Mouse (Mus musculus): ENCODE results near the gene Gm572. TPM values are rescaled to one million over a fixed set of nuclear protein-coding genes. Genes with fewer than 3 reads are reported as not detected.

Gene Gm572
- total and polyA plus RNA-seq, 2 experiments from 2014 or later = not detected

DNA sequence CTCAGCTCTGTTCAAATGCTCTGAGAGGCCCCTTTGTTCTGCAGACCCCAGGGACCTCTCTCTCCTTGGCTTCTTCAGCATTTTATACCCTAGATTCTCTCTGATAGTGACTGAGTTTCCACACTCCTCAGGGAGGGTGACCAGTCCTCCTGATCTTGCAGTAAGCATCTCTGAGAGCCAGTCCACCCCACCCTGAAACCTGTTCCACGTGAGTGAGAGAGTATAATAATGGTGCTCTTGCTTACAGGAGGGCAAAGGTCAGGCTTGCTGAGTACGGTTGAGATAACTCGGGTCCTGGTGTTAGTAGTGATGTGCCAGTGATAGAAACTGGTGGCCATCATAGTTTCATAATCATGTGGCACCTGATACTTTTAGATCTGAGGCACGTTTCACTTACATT lies 48.1 kb downstream of the Gm572 start:
- no peaks in the 10 kb centered on the region for H3K27me3 ChIP-seq (ENCODE audit: insufficient read depth, low read length)

DNA sequence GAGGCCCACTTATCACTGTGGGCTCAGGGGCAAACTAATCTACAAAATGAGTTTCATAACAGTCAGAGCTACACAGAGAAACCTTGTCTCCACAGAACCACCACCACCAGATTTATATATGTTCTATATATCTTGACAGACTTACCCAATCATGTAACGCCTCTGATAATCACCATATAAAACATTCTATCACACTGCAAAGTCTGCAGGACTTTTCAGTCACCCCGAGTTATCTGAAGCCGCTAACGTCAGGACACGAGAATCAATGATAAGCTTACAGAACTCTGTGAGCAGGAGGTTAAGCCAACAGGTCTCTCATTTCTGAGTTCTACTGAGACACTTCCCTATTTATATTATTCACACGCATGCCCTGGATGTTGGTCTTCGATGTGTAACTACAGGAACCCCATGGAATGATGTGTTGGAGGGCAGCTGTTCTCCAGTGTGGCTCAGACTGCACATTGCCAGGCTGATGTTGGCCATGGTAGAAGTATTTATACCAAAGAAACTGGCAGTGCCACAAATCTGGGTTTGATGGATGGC lies 50.4 kb downstream of the Gm572 start:
- DNase-seq (no peak), ATAC-seq (no peak)
- no peak overlapping the region for H3K4me2 ChIP-seq (ENCODE audit: low read depth)
- H3K27me3 ChIP-seq (ENCODE audit: insufficient read depth, low read length) = no peaks in the 10 kb centered on the region
- H3K36me3 ChIP-seq (ENCODE audit: insufficient read depth) = no peaks in the 10 kb centered on the region
- no peaks in the 10 kb centered on the region for H3K9me3 ChIP-seq (ENCODE audit: low read length)
- H3K4me3 ChIP-seq (ENCODE audit: low read depth, low read length) = no peak overlapping the region
- H3K4me1 ChIP-seq (ENCODE audit: insufficient read depth) = no peaks in the 10 kb centered on the region
- no peak for TF ChIP-seq CTCF (IDR thresholded peaks at IDR 0.05; ENCODE audit: low read depth)
- 91% methylated on average over 7 of the region's 7 CpGs for WGBS
- H3K9ac ChIP-seq = no peak overlapping the region
- no peak overlapping the region for H3K27ac ChIP-seq (ENCODE audit: low read depth, low read length)

More for the DNA sequence above, 48.1 kb downstream of the Gm572 start:
- TF ChIP-seq CTCF (IDR thresholded peaks at IDR 0.05; ENCODE audit: low read depth) = no peak
- Histone ChIP-seq H3K9ac (no peak overlapping the region), H3K4me2 (ENCODE audit: low read depth) (no peak overlapping the region), H3K4me1 (ENCODE audit: insufficient read depth) (0 out of 2 replicates have a peak, but pooled peaks cover 4% of the 10 kb centered on the region), H3K9me3 (ENCODE audit: low read length) (no peaks in the 10 kb centered on the region), H3K36me3 (ENCODE audit: insufficient read depth) (no peaks in the 10 kb centered on the region), H3K27ac (ENCODE audit: low read depth, low read length) (no peak overlapping the region), H3K4me3 (ENCODE audit: low read depth, low read length) (no peak overlapping the region)
- DNase-seq (no peak), ATAC-seq (no peak)
- 77% methylated on average over 4 of the region's 4 CpGs for WGBS

DNA sequence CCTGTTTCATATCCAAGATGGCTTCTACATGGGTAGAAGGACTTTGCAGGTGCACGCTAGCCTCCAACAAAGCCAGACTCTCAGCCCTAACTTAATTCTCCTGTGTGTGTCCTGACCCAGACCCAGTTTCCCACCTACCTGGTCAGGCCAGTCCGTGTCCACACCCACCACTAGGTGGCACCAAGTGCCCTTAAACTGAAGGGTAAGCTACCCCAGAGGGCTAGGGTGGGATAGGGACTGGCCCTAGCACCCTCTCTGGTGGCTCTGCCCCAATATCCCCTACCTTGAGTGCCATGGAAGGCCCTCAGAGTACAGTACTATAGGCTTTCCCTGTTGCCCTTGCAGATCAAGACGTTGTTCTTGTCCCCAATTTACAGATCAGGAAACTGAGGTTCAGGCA lies 61.6 kb downstream of the Gm572 start:
- DNase-seq = peak; percentile 32

DNA sequence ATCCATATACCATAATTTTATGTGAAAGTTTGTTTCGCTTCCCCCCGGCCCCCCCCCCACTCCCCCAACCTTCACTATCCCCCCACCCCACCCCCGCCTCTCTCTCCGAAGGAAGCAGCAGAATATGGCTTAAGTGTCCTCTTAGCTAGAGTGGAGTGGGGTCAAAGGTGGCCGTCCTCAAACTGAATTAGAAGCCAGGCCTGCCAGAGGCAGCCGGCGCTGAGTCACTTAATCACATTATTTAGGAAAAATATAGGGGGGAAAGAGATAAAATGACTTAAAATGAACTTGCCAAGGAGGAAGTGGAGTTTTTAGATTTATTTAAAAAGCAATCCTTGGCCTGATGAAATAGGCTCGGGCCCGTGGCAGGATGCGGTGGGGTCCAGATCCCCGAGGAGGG lies 65.7 kb downstream of the Gm572 start:
- no peak for ATAC-seq
- H3K9ac ChIP-seq = no peak overlapping the region
- WGBS = 49% methylated on average over 11 of the region's 11 CpGs
- no peak overlapping the region for H3K4me2 ChIP-seq (ENCODE audit: low read depth)
- DNase-seq = no peak
- no peaks in the 10 kb centered on the region for H3K27me3 ChIP-seq (ENCODE audit: insufficient read depth, low read length)
- H3K4me3 ChIP-seq (ENCODE audit: low read depth, low read length) = no peak overlapping the region
- 0 out of 2 replicates have a peak, but pooled peaks cover 2% of the 10 kb centered on the region for H3K4me1 ChIP-seq (ENCODE audit: insufficient read depth)
- no peak overlapping the region for H3K27ac ChIP-seq (ENCODE audit: low read depth, low read length)
- no peaks in the 10 kb centered on the region for H3K9me3 ChIP-seq (ENCODE audit: low read length)
- no peak for TF ChIP-seq CTCF (IDR thresholded peaks at IDR 0.05; ENCODE audit: low read depth)
- H3K36me3 ChIP-seq (ENCODE audit: insufficient read depth) = no peaks in the 10 kb centered on the region

More for the DNA sequence above, 61.6 kb downstream of the Gm572 start:
- Histone ChIP-seq H3K4me3 (ENCODE audit: low read depth, low read length) (no peak overlapping the region), H3K4me1 (ENCODE audit: insufficient read depth) (no peaks in the 10 kb centered on the region), H3K27ac (ENCODE audit: low read depth, low read length) (no peak overlapping the region), H3K36me3 (ENCODE audit: insufficient read depth) (no peaks in the 10 kb centered on the region), H3K9ac (no peak overlapping the region), H3K9me3 (ENCODE audit: low read length) (no peaks in the 10 kb centered on the region), H3K27me3 (ENCODE audit: insufficient read depth, low read length) (no peaks in the 10 kb centered on the region), H3K4me2 (ENCODE audit: low read depth) (no peak overlapping the region)
- WGBS = 50% methylated on average over 3 of the region's 3 CpGs
- no peak for ATAC-seq
- TF ChIP-seq CTCF (IDR thresholded peaks at IDR 0.05; ENCODE audit: low read depth) = peak; percentile 66

DNA sequence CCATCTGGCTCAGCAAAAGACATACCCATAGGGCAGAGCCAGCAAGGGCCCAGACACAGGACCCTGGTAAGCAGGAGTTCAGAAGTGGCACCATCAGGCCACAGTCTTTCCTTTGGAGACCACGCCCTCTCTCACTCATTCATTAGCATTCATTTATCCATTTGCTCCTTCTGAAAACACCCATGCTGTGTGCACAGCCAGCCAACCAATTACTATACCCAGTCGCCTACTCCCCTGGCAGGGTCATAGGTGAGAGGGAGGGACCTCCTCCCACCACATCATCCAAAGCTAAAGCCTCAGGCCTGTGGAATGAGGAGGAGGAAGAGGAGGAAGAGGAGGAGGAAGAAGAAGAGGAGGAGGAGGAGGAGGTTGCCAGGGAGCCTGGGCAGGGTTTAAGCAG lies 67.3 kb downstream of the Gm572 start:
- Histone ChIP-seq H3K9me3 (ENCODE audit: low read length) (no peaks in the 10 kb centered on the region), H3K4me3 (ENCODE audit: low read depth, low read length) (no peak overlapping the region), H3K4me1 (ENCODE audit: insufficient read depth) (0 out of 2 replicates have a peak, but pooled peaks cover 2% of the 10 kb centered on the region), H3K4me2 (ENCODE audit: low read depth) (no peak overlapping the region), H3K9ac (no peak overlapping the region), H3K27ac (ENCODE audit: low read depth, low read length) (no peak overlapping the region), H3K27me3 (ENCODE audit: insufficient read depth, low read length) (no peaks in the 10 kb centered on the region), H3K36me3 (ENCODE audit: insufficient read depth) (no peaks in the 10 kb centered on the region)
- WGBS = 28% methylated on average over 2 of the region's 2 CpGs
- ATAC-seq (no peak), DNase-seq (no peak)
- TF ChIP-seq CTCF (IDR thresholded peaks at IDR 0.05; ENCODE audit: low read depth) = no peak

DNA sequence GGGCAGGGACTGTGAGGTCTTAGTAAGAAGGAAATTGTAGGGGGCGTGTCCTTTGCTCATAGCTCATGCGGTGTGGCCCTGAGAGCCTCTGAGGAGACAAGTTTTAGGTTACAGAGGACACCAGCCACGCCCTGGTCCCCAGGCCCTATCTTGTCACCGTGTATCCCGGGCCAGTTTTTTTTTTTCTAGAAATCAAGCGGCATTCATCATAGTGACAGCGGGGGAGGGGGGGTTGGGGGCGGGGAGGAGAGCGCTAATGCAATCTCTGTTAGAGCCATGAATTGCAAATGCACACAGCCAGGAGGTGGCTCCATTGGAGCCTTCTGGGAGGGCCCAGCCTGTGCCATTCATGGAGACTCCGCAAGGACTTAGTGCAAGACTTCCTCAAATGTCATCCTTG lies 68.2 kb downstream of the Gm572 start:
- peak; percentile 37 for DNase-seq
- Histone ChIP-seq H3K4me1 (ENCODE audit: insufficient read depth) (0 out of 2 replicates have a peak, but pooled peaks cover 2% of the 10 kb centered on the region), H3K27ac (ENCODE audit: low read depth, low read length) (no peak overlapping the region), H3K4me3 (ENCODE audit: low read depth, low read length) (no peak overlapping the region), H3K9me3 (ENCODE audit: low read length) (no peaks in the 10 kb centered on the region), H3K27me3 (ENCODE audit: insufficient read depth, low read length) (no peaks in the 10 kb centered on the region), H3K4me2 (ENCODE audit: low read depth) (no peak overlapping the region), H3K36me3 (ENCODE audit: insufficient read depth) (no peaks in the 10 kb centered on the region), H3K9ac (no peak overlapping the region)
- TF ChIP-seq CTCF (IDR thresholded peaks at IDR 0.05; ENCODE audit: low read depth) = no peak
- ATAC-seq = peak; percentile 64; the same call in 1 of the 2 replicates
- WGBS = 11% methylated on average over 10 of the region's 10 CpGs

DNA sequence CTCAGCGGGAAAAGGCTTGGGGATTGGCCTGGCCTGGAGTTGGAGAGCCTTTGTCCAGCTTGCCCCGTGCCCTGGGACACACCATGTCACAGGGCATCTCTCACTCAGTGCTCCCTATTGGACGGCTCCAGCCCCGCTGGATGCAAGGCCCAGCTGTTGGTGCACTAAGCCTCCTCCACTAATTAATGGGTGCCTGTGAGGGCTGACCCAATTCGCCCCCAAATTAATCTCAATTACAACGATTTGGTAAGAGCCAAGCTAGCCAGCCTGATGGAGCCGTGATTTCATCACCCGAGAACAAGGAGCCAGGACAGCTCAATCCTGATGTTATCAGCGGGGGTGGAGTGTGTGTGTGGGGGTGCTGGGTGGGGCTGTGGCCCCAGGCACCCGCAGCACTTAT lies 69.5 kb downstream of the Gm572 start:
- WGBS = 29% methylated on average over 10 of the region's 10 CpGs
- no peak for TF ChIP-seq CTCF (IDR thresholded peaks at IDR 0.05; ENCODE audit: low read depth)

More for the DNA sequence above, 69.5 kb downstream of the Gm572 start:
- no peaks in the 10 kb centered on the region for H3K36me3 ChIP-seq (ENCODE audit: insufficient read depth)
- no peak overlapping the region for H3K4me3 ChIP-seq (ENCODE audit: low read depth, low read length)
- no peak for DNase-seq
- no peak overlapping the region for H3K4me2 ChIP-seq (ENCODE audit: low read depth)
- H3K4me1 ChIP-seq (ENCODE audit: insufficient read depth) = 0 out of 2 replicates have a peak, but pooled peaks cover 2% of the 10 kb centered on the region
- H3K9ac ChIP-seq = no peak overlapping the region
- no peaks in the 10 kb centered on the region for H3K9me3 ChIP-seq (ENCODE audit: low read length)
- H3K27ac ChIP-seq (ENCODE audit: low read depth, low read length) = no peak overlapping the region
- peak; percentile 32; the same call in 1 of the 2 replicates for ATAC-seq
- no peaks in the 10 kb centered on the region; the same call in 1 of the 2 replicates for H3K27me3 ChIP-seq (ENCODE audit: insufficient read depth, low read length)
